Mouse (Mus musculus): ENCODE data around the gene Kank1. TPM values are rescaled to one million over a fixed set of nuclear protein-coding genes. Genes with fewer than 3 reads are reported as not detected.
"Not testable (repeated sequence)": the region's sequence is repeated elsewhere in the genome, so short reads cannot be mapped to it uniquely, and the experiment has no call there.

Gene Kank1
- total RNA-seq, 2 experiments from 2014 or later: 35.2 to 38.2 TPM

- intact Hi-C loops (cut with DNase I): no loop called here
Measured at GRCm38 (mm10) chr19:25431431-25431830, 194.7 kb downstream of the Kank1 start.

GRCm38 (mm10) chr19:25431909-25432308 lies 195.1 kb downstream of the Kank1 start:
- no peak for DNase-seq
- intact Hi-C loops (cut with DNase I): no loop called here

More at GRCm38 (mm10) chr19:25431431-25431830, 194.7 kb downstream of the Kank1 start:
- DNase-seq: no peak

GRCm38 (mm10) chr19:25433169-25433690 lies 196.5 kb downstream of the Kank1 start:
- DNase-seq: peak; percentile 36 to 47
- intact Hi-C loops (cut with DNase I): no loop called here

GRCm38 (mm10) chr19:25434345-25434744 lies 197.6 kb downstream of the Kank1 start:
- intact Hi-C loops (cut with DNase I): no loop called here
- DNase-seq: no peak

- no peak for DNase-seq
- intact Hi-C loops (cut with DNase I): no loop called here
Measured at GRCm38 (mm10) chr19:25434795-25435194, 198.0 kb downstream of the Kank1 start.

- no peak for DNase-seq
Measured at GRCm38 (mm10) chr19:25435412-25435811, 198.6 kb downstream of the Kank1 start.

GRCm38 (mm10) chr19:25436175-25436574 lies 199.4 kb downstream of the Kank1 start:
- intact Hi-C loops (cut with DNase I): no loop called here
- DNase-seq: no peak

More at GRCm38 (mm10) chr19:25435412-25435811, 198.6 kb downstream of the Kank1 start:
- intact Hi-C loops (cut with DNase I): no loop called here

GRCm38 (mm10) chr19:25436789-25437650 lies 200.2 kb downstream of the Kank1 start:
- DNase-seq: no peak
- intact Hi-C loops (cut with DNase I): no loop called here

- intact Hi-C loops (cut with DNase I): no loop called here
- DNase-seq: no peak
Measured at GRCm38 (mm10) chr19:25438246-25438645, 201.5 kb downstream of the Kank1 start.

GRCm38 (mm10) chr19:25439807-25440206 lies 203.0 kb downstream of the Kank1 start:
- intact Hi-C loops (cut with DNase I): loop anchor here (5.0 kb wide), 2 partner anchors 33 to 483 kb away; no protein-coding TSS in a partner anchor
- no peak for DNase-seq

- intact Hi-C loops (cut with DNase I): loop anchor here (5.0 kb wide), 2 partner anchors 33 to 483 kb away; no protein-coding TSS in a partner anchor
- no peak for DNase-seq
Measured at GRCm38 (mm10) chr19:25440736-25441135, 204.0 kb downstream of the Kank1 start.

GRCm38 (mm10) chr19:25445054-25445453 lies 208.3 kb downstream of the Kank1 start:
- intact Hi-C loops (cut with DNase I): loop anchor here (5.0 kb wide), 1 partner anchor 313 kb away; no protein-coding TSS in a partner anchor
- DNase-seq: peak; percentile 76 to 85

GRCm38 (mm10) chr19:25445842-25446241 lies 209.1 kb downstream of the Kank1 start:
- no peak for DNase-seq
- intact Hi-C loops (cut with DNase I): loop anchor here (5.0 kb wide), 1 partner anchor 314 kb away; no protein-coding TSS in a partner anchor

GRCm38 (mm10) chr19:25446683-25447082 lies 209.9 kb downstream of the Kank1 start:
- no peak for DNase-seq
- intact Hi-C loops (cut with DNase I): loop anchor here (5.0 kb wide), 1 partner anchor 314 kb away; no protein-coding TSS in a partner anchor

GRCm38 (mm10) chr19:25447373-25447772 lies 210.6 kb downstream of the Kank1 start:
- intact Hi-C loops (cut with DNase I): loop anchor here (5.0 kb wide), 1 partner anchor 315 kb away; no protein-coding TSS in a partner anchor
- DNase-seq: no peak

- intact Hi-C loops (cut with DNase I): no loop called here
Measured at GRCm38 (mm10) chr19:25450869-25451629, 214.3 kb downstream of the Kank1 start.

GRCm38 (mm10) chr19:25453146-25453545 lies 216.4 kb downstream of the Kank1 start:
- intact Hi-C loops (cut with DNase I): no loop called here
- DNase-seq: no peak

More at GRCm38 (mm10) chr19:25450869-25451629, 214.3 kb downstream of the Kank1 start:
- DNase-seq: peak; percentile 49 to 76

GRCm38 (mm10) chr19:25460760-25461159 lies 224.0 kb downstream of the Kank1 start:
- DNase-seq: no peak
- intact Hi-C loops (cut with DNase I): no loop called here

- intact Hi-C loops (cut with DNase I): no loop called here
- no peak for DNase-seq
Measured at GRCm38 (mm10) chr19:25461553-25462320, 225.0 kb downstream of the Kank1 start.

- intact Hi-C loops (cut with DNase I): not testable (repeated sequence)
- peak in 1 of 2 experiments; percentile 5 for DNase-seq
Measured at GRCm38 (mm10) chr19:25475806-25476205, 239.0 kb downstream of the Kank1 start.

Data from heart, postnatal 14 days (tissue).